Mouse (Mus musculus) frontal cortex, postnatal 25 days (tissue): ENCODE results near the gene Homer2.

Experiments
- DNase-seq, 2 experiments: peaks; one replicate each; pipeline ENCODE4 v3.0.0; 2022; ENCODE audit warnings: low spot score in 2 of 2

Homer2 gene

GRCm38 (mm10) chr7:81560101-81561049, 147.0 kb downstream of the Homer2 start:
- no peak for DNase-seq

GRCm38 (mm10) chr7:81559231-81559980, 147.9 kb downstream of the Homer2 start:
- DNase-seq = no peak

GRCm38 (mm10) chr7:81557985-81558360, 149.4 kb downstream of the Homer2 start:
- DNase-seq = no peak

- DNase-seq = no peak
Measured at GRCm38 (mm10) chr7:81557252-81557984, 149.9 kb downstream of the Homer2 start.

GRCm38 (mm10) chr7:81556839-81557238, 150.5 kb downstream of the Homer2 start:
- no peak for DNase-seq

- no peak for DNase-seq
Measured at GRCm38 (mm10) chr7:81554369-81554768, 153.0 kb downstream of the Homer2 start.

- DNase-seq = no peak
Measured at GRCm38 (mm10) chr7:81553589-81553988, 153.7 kb downstream of the Homer2 start.
